Mouse (Mus musculus): ENCODE results near the gene Spsb2. TPM values are rescaled to one million over a fixed set of nuclear protein-coding genes. Genes with fewer than 3 reads are reported as not detected.
"Not testable (repeated sequence)": the region's sequence is repeated elsewhere in the genome, so short reads cannot be mapped to it uniquely, and the experiment has no call there.

Gene Spsb2
- total RNA-seq, 1 experiment, result 10.1 TPM

- no peak for TF ChIP-seq HCFC1 (IDR thresholded peaks at IDR 0.05; ENCODE audit: borderline replicate concordance, insufficient read depth, low read length)
- TF ChIP-seq ZNF384 (IDR thresholded peaks at IDR 0.05; ENCODE audit: low read depth, low read length), result no peak
- no peak for TF ChIP-seq MAFK (IDR thresholded peaks at IDR 0.05; ENCODE audit: insufficient read depth, low read depth, low read length)
- TF ChIP-seq CHD2 (IDR thresholded peaks at IDR 0.05; ENCODE audit: low read depth, low read length), result no peak
- no peak for TF ChIP-seq ZC3H11A (IDR thresholded peaks at IDR 0.05; ENCODE audit: borderline replicate concordance, low read depth, low read length)
- H3K4me3 ChIP-seq (ENCODE audit: insufficient read depth in 1 of 2, low read depth in 1 of 2, low read length in 2 of 2, poor library complexity in 1 of 2, severe bottlenecking in 1 of 2), result peak overlapping the region; percentile 77 to 80
- H3K9ac ChIP-seq (ENCODE audit: insufficient read depth, low read depth, low read length, poor library complexity, severe bottlenecking), result peak overlapping the region; percentile 78
- peaks cover 0 to 19% of the 10 kb centered on the region in 2 experiments; a peak in 2 of 4 replicates for H3K4me1 ChIP-seq (ENCODE audit: control insufficient read depth in 2 of 2, insufficient read depth in 2 of 2, low read length in 2 of 2, poor library complexity in 1 of 2)
- no peak for DNase-seq (ENCODE audit: low read depth, low spot score)
- H3K9me3 ChIP-seq (ENCODE audit: control insufficient read depth, insufficient read depth, low read depth, low read length), result no peaks in the 10 kb centered on the region
- in situ Hi-C loops (cut with MboI; ENCODE audit: low sequenced_read_pairs in 2 of 2, unreplicated experiment in 2 of 2), result no loop called here
- H3K27ac ChIP-seq (ENCODE audit: insufficient read depth, low read depth, low read length, poor library complexity, severe bottlenecking), result no peak overlapping the region
- peaks cover 21% of the 10 kb centered on the region for H3K36me3 ChIP-seq (ENCODE audit: control insufficient read depth, insufficient read depth, low read length, poor library complexity, severe bottlenecking)
These were observed 752 bp downstream of the Spsb2 start for GRCm38 (mm10) chr6:124809052-124809774.

GRCm38 (mm10) chr6:124809775-124810538, 1.5 kb downstream of the Spsb2 start:
- Histone ChIP-seq H3K9ac (ENCODE audit: insufficient read depth, low read depth, low read length, poor library complexity, severe bottlenecking) (no peak overlapping the region), H3K36me3 (ENCODE audit: control insufficient read depth, insufficient read depth, low read length, poor library complexity, severe bottlenecking) (peaks cover 22% of the 10 kb centered on the region), H3K27ac (ENCODE audit: insufficient read depth, low read depth, low read length, poor library complexity, severe bottlenecking) (no peak overlapping the region), H3K9me3 (ENCODE audit: control insufficient read depth, insufficient read depth, low read depth, low read length) (no peaks in the 10 kb centered on the region), H3K4me1 (ENCODE audit: control insufficient read depth in 2 of 2, insufficient read depth in 2 of 2, low read length in 2 of 2, poor library complexity in 1 of 2) (peaks cover 0 to 23% of the 10 kb centered on the region in 2 experiments; a peak in 2 of 4 replicates), H3K4me3 (ENCODE audit: insufficient read depth in 1 of 2, low read depth in 1 of 2, low read length in 2 of 2, poor library complexity in 1 of 2, severe bottlenecking in 1 of 2) (peak overlapping the region; percentile 77 to 80; a peak in 3 of 4 replicates)
- in situ Hi-C loops (cut with MboI; ENCODE audit: low sequenced_read_pairs in 2 of 2, unreplicated experiment in 2 of 2), result no loop called here
- no peak for TF ChIP-seq MAFK (IDR thresholded peaks at IDR 0.05; ENCODE audit: insufficient read depth, low read depth, low read length)
- TF ChIP-seq HCFC1 (IDR thresholded peaks at IDR 0.05; ENCODE audit: borderline replicate concordance, insufficient read depth, low read length), result no peak
- TF ChIP-seq ZNF384 (IDR thresholded peaks at IDR 0.05; ENCODE audit: low read depth, low read length), result no peak
- no peak for TF ChIP-seq ZC3H11A (IDR thresholded peaks at IDR 0.05; ENCODE audit: borderline replicate concordance, low read depth, low read length)
- no peak for TF ChIP-seq CHD2 (IDR thresholded peaks at IDR 0.05; ENCODE audit: low read depth, low read length)
- no peak for DNase-seq (ENCODE audit: low read depth, low spot score)

- DNase-seq (ENCODE audit: low read depth, low spot score); H3K9ac ChIP-seq (ENCODE audit: insufficient read depth, low read depth, low read length, poor library complexity, severe bottlenecking); H3K9me3 ChIP-seq (ENCODE audit: control insufficient read depth, insufficient read depth, low read depth, low read length); H3K27ac ChIP-seq (ENCODE audit: insufficient read depth, low read depth, low read length, poor library complexity, severe bottlenecking); H3K4me3 ChIP-seq (ENCODE audit: insufficient read depth in 1 of 2, low read depth in 1 of 2, low read length in 2 of 2, poor library complexity in 1 of 2, severe bottlenecking in 1 of 2); in situ Hi-C loops (cut with MboI; ENCODE audit: low sequenced_read_pairs in 2 of 2, unreplicated experiment in 2 of 2): not testable (repeated sequence)
- Histone ChIP-seq H3K36me3 (ENCODE audit: control insufficient read depth, insufficient read depth, low read length, poor library complexity, severe bottlenecking) (peaks cover 27% of the 10 kb centered on the region), H3K4me1 (ENCODE audit: control insufficient read depth in 2 of 2, insufficient read depth in 2 of 2, low read length in 2 of 2, poor library complexity in 1 of 2) (peaks cover 0 to 25% of the 10 kb centered on the region in 2 experiments; a peak in 2 of 4 replicates)
These were observed 2.3 kb downstream of the Spsb2 start for GRCm38 (mm10) chr6:124810566-124811402.

GRCm38 (mm10) chr6:124811403-124811665, 2.9 kb downstream of the Spsb2 start:
- no peak for DNase-seq (ENCODE audit: low read depth, low spot score)
- Histone ChIP-seq H3K27ac (ENCODE audit: insufficient read depth, low read depth, low read length, poor library complexity, severe bottlenecking) (no peak overlapping the region), H3K9me3 (ENCODE audit: control insufficient read depth, insufficient read depth, low read depth, low read length) (no peaks in the 10 kb centered on the region), H3K9ac (ENCODE audit: insufficient read depth, low read depth, low read length, poor library complexity, severe bottlenecking) (no peak overlapping the region), H3K4me1 (ENCODE audit: control insufficient read depth in 2 of 2, insufficient read depth in 2 of 2, low read length in 2 of 2, poor library complexity in 1 of 2) (peaks cover 0 to 25% of the 10 kb centered on the region in 2 experiments; a peak in 2 of 4 replicates), H3K36me3 (ENCODE audit: control insufficient read depth, insufficient read depth, low read length, poor library complexity, severe bottlenecking) (peaks cover 30% of the 10 kb centered on the region), H3K4me3 (ENCODE audit: insufficient read depth in 1 of 2, low read depth in 1 of 2, low read length in 2 of 2, poor library complexity in 1 of 2, severe bottlenecking in 1 of 2) (no peak overlapping the region)
- TF ChIP-seq MAFK (IDR thresholded peaks at IDR 0.05; ENCODE audit: insufficient read depth, low read depth, low read length) (no peak), ZNF384 (IDR thresholded peaks at IDR 0.05; ENCODE audit: low read depth, low read length) (no peak), CHD2 (IDR thresholded peaks at IDR 0.05; ENCODE audit: low read depth, low read length) (no peak)
- in situ Hi-C loops (cut with MboI; ENCODE audit: low sequenced_read_pairs in 2 of 2, unreplicated experiment in 2 of 2), result no loop called here
